Mouse (Mus musculus): ENCODE results near the gene Lum.

Gene Lum

DNA sequence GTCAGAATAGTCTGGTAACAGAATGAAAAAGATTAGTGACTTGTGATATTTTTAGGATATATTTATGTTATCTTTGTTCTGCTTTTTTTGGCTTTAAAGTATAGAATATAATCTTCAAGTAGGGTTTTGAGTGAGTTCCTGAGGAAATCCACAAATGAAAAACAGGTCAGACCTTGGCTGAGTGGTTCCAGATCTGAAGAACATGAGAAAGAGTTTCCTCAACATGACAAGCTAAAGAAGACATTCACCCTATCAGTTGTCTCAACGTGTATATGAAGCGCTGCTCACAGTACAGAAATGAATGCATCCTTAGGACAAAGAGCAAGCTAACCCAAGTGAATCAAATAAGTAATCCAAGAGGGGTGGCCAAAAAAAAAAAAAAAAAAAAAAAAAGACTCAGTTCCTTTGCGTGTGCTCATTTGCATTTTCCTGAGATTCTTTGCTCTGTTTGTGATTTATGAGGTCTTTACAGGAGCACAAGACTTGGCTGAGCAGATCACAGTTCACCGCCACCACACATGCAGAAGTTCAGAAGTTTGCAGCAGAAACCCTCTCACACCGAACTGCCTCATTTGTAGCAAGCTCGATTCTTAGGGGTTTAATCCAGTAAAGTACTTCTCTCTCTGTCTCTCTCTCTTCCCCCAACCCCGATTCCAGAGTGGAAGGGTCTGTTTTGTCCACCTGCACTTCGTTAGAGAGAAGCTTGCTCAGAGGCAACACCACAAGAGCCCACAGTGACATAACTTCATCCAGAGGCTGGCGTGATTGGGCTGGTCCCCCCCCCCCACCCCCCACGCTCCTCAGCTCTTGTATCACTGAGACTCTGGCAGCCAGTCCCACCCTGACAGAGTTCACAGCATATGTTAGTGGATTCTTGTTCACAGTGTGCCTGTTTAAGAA is at the start of gene Lum:
Gene Lum (plus strand): TSS at position 172 of the 900 bp plus-strand sequence.
- no peak for TF ChIP-seq GATA4 (IDR thresholded peaks at IDR 0.05; ENCODE audit: insufficient replicate concordance, low read length)

GRCm38 (mm10) chr10:97523366-97523765 is 41.6 kb upstream of the Lum start:
- TF ChIP-seq GATA4 (IDR thresholded peaks at IDR 0.05; ENCODE audit: insufficient replicate concordance, low read length), result no peak

GRCm38 (mm10) chr10:97535697-97536096 is 29.2 kb upstream of the Lum start:
- TF ChIP-seq GATA4 (IDR thresholded peaks at IDR 0.05; ENCODE audit: insufficient replicate concordance, low read length), result no peak

DNA sequence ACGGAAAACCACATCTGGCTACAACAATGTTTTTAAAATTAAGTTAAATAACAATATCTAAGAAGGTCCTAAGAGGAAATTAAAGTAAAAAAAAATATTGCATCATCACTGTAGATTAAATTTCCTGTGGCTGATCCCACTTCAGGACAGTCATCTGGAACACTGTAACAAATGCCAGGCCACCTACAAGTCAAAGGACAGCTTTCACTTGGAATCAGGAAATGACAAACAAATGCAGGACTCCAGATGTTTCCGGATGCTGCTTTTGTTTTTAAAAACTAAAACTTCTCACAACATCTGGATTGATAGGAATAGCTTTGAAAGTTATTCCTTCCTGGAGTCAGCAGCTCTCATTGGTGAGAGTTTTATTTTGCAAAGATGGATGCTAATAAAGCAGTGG is 28.0 kb upstream of the Lum start:
- no peak for TF ChIP-seq GATA4 (IDR thresholded peaks at IDR 0.05; ENCODE audit: insufficient replicate concordance, low read length)

DNA sequence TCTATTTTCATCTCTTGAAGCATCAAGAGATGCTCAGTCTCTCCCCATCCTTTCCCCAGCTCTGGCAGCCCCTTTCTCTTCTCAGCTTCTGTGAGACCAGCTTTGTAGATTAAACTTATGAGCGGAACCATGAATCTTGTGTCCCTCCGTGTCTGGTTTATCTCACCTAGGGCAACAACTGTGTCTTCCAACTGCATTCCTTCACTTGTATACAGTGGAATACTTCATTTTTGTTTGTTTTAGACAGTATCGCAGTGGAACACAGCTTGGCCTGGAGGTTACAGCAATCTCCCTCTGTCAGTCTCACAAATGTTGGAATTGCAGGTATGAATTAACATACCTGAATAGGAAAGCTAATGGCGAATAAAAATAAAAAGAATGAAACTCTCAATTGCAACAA is 26.7 kb upstream of the Lum start:
- TF ChIP-seq GATA4 (IDR thresholded peaks at IDR 0.05; ENCODE audit: insufficient replicate concordance, low read length), result no peak

- TF ChIP-seq GATA4 (IDR thresholded peaks at IDR 0.05; ENCODE audit: insufficient replicate concordance, low read length), result no peak
Observed at GRCm38 (mm10) chr10:97547740-97548139, 17.2 kb upstream of the Lum start.

- no peak for TF ChIP-seq GATA4 (IDR thresholded peaks at IDR 0.05; ENCODE audit: insufficient replicate concordance, low read length)
Observed at GRCm38 (mm10) chr10:97567489-97568135, 2.7 kb downstream of the Lum start.

DNA sequence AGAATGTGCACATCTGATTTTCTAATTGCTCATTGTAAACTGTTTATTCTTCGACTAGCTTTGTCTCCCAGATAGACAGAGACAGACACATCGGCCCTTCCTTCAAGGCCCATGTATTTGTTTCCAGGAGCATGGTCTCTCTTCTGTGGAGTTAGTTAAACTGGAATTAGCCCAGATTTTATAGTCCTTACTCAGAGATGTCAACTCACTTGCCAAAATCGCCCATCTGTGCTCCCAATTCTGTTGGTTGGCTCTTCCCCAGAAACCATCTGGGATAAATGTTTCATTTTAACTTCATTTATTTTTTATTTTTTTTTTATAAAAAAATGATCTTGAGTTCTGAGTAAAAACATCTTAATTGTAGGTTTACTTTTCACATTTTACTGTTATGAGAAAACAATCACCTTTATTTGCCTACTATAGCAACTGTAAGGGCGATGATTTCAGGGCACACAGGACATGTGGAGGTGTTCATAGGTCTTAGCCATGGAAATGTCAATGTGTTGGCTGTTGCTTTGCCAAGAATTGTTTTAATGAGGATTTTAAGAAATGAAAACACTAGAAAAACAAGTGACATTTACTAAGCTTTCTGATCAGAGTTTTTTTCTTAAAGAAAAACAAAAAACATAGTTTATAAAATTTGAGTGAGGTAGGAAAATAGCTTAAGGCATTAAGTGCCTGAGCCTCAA is 17.8 kb downstream of the Lum start:
- no peak for TF ChIP-seq GATA4 (IDR thresholded peaks at IDR 0.05; ENCODE audit: insufficient replicate concordance, low read length)

DNA sequence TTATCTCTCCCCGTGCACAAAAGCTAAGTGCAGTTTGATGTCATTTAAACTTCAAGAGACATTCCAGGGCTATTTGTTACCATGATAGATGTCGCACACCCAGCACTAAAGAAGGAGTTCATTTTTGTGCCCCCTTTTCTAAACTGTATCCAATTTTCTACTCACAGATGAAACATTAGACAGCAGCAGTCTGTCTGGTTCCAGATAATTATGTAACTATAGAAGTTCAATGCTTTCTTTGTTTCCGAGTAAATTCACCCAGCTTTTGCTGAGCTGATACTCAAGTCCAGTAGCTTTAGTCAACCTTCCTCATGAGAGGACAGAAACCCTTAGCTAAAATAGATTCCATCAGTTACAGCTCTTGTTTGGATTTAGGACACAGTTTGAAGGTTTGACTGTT is 19.2 kb downstream of the Lum start:
- TF ChIP-seq GATA4 (IDR thresholded peaks at IDR 0.05; ENCODE audit: insufficient replicate concordance, low read length), result no peak

- no peak for TF ChIP-seq GATA4 (IDR thresholded peaks at IDR 0.05; ENCODE audit: insufficient replicate concordance, low read length)
Observed at GRCm38 (mm10) chr10:97587159-97587558, 22.2 kb downstream of the Lum start.

GRCm38 (mm10) chr10:97589574-97589973 is 24.6 kb downstream of the Lum start:
- no peak for TF ChIP-seq GATA4 (IDR thresholded peaks at IDR 0.05; ENCODE audit: insufficient replicate concordance, low read length)

GRCm38 (mm10) chr10:97591036-97591435 is 26.1 kb downstream of the Lum start:
- no peak for TF ChIP-seq GATA4 (IDR thresholded peaks at IDR 0.05; ENCODE audit: insufficient replicate concordance, low read length)

DNA sequence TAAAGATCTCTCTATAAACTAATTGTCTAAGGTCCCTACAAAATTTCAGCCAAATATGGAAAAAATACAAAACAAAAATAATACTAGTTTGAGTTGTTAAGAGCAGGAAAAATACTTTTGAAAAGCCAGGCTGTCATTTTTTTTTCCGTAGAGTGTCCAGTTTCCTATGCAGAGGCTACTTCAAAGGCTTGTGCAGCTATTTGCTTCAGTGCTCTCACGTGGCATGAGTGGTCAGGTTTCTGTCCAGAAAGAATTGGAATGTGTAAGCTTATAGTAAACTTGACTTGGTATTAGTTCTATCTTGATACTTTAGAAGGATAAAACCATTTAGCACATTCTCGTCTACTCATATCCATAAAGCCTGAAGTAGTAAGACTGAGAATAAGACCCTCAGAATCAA is 26.8 kb downstream of the Lum start:
- TF ChIP-seq GATA4 (IDR thresholded peaks at IDR 0.05; ENCODE audit: insufficient replicate concordance, low read length), result no peak

GRCm38 (mm10) chr10:97595680-97596079 is 30.8 kb downstream of the Lum start:
- no peak for TF ChIP-seq GATA4 (IDR thresholded peaks at IDR 0.05; ENCODE audit: insufficient replicate concordance, low read length)

GRCm38 (mm10) chr10:97601744-97602143 is 36.8 kb downstream of the Lum start:
- TF ChIP-seq GATA4 (IDR thresholded peaks at IDR 0.05; ENCODE audit: insufficient replicate concordance, low read length), result no peak

- TF ChIP-seq GATA4 (IDR thresholded peaks at IDR 0.05; ENCODE audit: insufficient replicate concordance, low read length), result no peak
Observed at GRCm38 (mm10) chr10:97603256-97603655, 38.3 kb downstream of the Lum start.
